Mouse (Mus musculus) spleen, postnatal 4 days (tissue): Measurements from ENCODE around the gene Xpc.
"Not testable (repeated sequence)": the region's sequence is repeated elsewhere in the genome, so short reads cannot be mapped to it uniquely, and the experiment has no call there.

Experiments used
- DNase-seq, 2 experiments: peaks; one replicate each; pipeline ENCODE4 v3.0.0; 2022; ENCODE audit warnings: low spot score in 2 of 2

Gene Xpc

GRCm38 (mm10) chr6:91472868-91473804, 42.6 kb downstream of the Xpc start, which contains the start of the genes Chchd4 and Tmem43:
Gene Chchd4 (minus strand): TSS chr6:91473546.
Gene Tmem43 (plus strand): TSS chr6:91473703.
- peak; percentile 97 to 98 for DNase-seq

GRCm38 (mm10) chr6:91472319-91472718, 43.4 kb downstream of the Xpc start:
- DNase-seq, result no peak

- not testable (repeated sequence) for DNase-seq
Measured at GRCm38 (mm10) chr6:91471427-91471826, 44.3 kb downstream of the Xpc start.

- DNase-seq, result no peak
Measured at GRCm38 (mm10) chr6:91470712-91471111, 45.0 kb downstream of the Xpc start.

GRCm38 (mm10) chr6:91467106-91467505, 48.6 kb downstream of the Xpc start:
- DNase-seq, result no peak

GRCm38 (mm10) chr6:91465756-91466155, 49.9 kb downstream of the Xpc start:
- DNase-seq, result no peak

GRCm38 (mm10) chr6:91459471-91459870, 56.2 kb downstream of the Xpc start:
- no peak for DNase-seq

- no peak for DNase-seq
Measured at GRCm38 (mm10) chr6:91454546-91454945, 61.1 kb downstream of the Xpc start.

GRCm38 (mm10) chr6:91452056-91452455, 63.6 kb downstream of the Xpc start:
- DNase-seq, result no peak

GRCm38 (mm10) chr6:91449472-91450225, 66.0 kb downstream of the Xpc start:
- DNase-seq, result no peak

GRCm38 (mm10) chr6:91445316-91445715, 70.4 kb downstream of the Xpc start:
- DNase-seq, result no peak

- DNase-seq, result no peak
Measured at GRCm38 (mm10) chr6:91441145-91441662, 74.5 kb downstream of the Xpc start.

GRCm38 (mm10) chr6:91440474-91441144, 75.1 kb downstream of the Xpc start:
- DNase-seq, result peak; percentile 90 to 96
